Mouse (Mus musculus) skeletal muscle tissue, adult 2 months (tissue): ENCODE measurements around the gene Trp53tg5.

Source experiments
- DNase-seq: peaks from one replicate; pipeline ENCODE4 v3.0.0-alpha.2; 2012; ENCODE audit warnings: low read depth, low spot score

Gene Trp53tg5

GRCm38 (mm10) chr2:164496847-164497690, 23.5 kb upstream of the Trp53tg5 start, which contains the start of gene Pigt:
TSS of gene Pigt (plus strand) at chr2:164497520.
- DNase-seq = peak; percentile 80

GRCm38 (mm10) chr2:164496331-164496730, 22.8 kb upstream of the Trp53tg5 start:
- DNase-seq = no peak

- DNase-seq = no peak
These were observed 20.6 kb upstream of the Trp53tg5 start for GRCm38 (mm10) chr2:164494126-164494525.

GRCm38 (mm10) chr2:164487812-164488211, 14.3 kb upstream of the Trp53tg5 start:
- DNase-seq = no peak

GRCm38 (mm10) chr2:164487115-164487527, 13.6 kb upstream of the Trp53tg5 start:
- DNase-seq = no peak

- peak; percentile 54 for DNase-seq
These were observed 13.0 kb upstream of the Trp53tg5 start for GRCm38 (mm10) chr2:164486258-164487114.

GRCm38 (mm10) chr2:164485681-164486257, 12.2 kb upstream of the Trp53tg5 start, which contains the start of gene Dbndd2:
TSS of gene Dbndd2 (plus strand) at chr2:164486106.
- DNase-seq = no peak

GRCm38 (mm10) chr2:164470254-164470653, 3.3 kb downstream of the Trp53tg5 start:
- no peak for DNase-seq

DNA sequence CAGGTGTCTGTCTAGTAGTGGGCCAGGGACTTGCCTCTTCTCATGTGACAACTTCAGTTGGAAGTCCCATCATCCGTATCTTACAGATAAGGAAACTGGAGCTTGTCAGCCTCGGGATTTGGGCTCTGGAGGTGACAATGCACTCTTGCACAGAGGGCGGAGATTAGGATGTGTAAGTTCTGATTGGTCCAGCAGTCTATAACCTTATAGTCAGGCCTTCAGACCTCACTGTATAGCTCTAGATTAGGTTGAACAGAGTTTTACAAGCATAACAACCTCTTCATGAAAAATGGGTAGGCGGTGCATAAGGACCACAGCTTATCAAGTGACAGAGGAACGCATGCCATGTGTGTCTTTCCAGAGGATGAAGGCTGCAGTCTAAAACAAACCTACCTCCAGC, 6.7 kb downstream of the Trp53tg5 start:
- DNase-seq = no peak

- DNase-seq = no peak
These were observed 8.4 kb downstream of the Trp53tg5 start for GRCm38 (mm10) chr2:164465161-164465560.

DNA sequence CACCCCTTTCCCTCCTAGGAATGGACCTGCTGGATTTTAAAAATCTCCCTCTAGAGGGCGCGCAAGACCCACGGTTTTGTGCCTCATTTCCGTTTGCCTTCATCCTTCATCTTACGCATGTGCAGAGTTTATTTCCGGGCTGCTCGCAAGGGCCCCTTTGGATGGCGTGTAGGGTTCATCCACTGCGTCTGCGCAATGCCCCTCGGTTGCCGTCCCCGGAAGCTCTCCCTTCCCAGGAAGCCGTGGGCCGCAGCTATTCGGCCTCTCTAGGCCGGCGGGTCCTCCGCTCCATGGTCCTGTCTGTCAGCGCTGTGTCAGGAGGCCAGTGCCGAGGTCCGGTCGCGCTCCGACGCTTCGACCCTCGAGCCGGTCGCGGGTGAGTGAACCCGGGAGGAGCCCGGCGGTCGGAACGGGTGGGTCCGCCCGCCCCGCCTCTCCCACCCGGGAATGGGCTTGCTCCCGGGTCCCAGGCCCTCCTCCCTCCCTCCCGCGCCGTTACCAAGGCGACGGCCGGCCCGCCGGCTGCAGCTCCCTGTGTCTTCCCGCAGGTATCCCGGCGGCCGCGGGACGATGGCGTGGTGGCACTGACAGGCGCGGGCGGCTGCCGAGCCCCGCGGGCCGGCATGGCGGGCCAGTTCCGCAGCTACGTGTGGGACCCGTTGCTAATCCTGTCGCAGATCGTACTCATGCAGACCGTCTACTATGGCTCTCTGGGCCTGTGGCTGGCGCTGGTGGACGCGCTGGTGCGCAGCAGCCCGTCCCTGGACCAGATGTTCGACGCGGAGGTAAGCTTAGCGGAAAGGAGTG, 12.6 kb downstream of the Trp53tg5 start, which contains the start of gene Gm20458:
Gm20458 (plus strand) TSS at position 223 of the 807 bp plus-strand sequence.
- peak; percentile 98 for DNase-seq

DNA sequence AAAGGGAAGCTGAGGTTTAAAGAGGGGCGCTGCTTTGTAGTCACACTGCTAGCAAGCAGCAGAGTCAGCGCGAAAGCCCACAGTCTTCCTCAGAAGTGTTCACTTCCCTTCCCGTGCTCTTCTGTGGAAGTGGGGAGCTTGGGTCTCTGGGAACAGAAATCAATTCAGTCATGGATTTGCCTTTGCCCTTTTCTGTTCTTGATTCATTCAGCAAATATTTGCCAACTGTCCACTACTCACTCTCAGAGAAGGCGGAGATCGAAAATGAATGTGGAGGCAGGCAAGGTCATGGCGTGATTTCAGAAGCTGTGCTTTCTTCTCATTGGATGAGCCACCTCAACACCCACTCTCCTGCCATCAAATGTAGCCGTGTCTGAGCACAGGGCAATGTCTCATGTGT, 15.0 kb downstream of the Trp53tg5 start:
- no peak for DNase-seq

- DNase-seq = no peak
These were observed 15.6 kb downstream of the Trp53tg5 start for GRCm38 (mm10) chr2:164457942-164458341.

- DNase-seq = no peak
These were observed 16.6 kb downstream of the Trp53tg5 start, which contains the start of gene Sys1 for GRCm38 (mm10) chr2:164456864-164457300. TSS of gene Sys1 (plus strand) at chr2:164456964.

DNA sequence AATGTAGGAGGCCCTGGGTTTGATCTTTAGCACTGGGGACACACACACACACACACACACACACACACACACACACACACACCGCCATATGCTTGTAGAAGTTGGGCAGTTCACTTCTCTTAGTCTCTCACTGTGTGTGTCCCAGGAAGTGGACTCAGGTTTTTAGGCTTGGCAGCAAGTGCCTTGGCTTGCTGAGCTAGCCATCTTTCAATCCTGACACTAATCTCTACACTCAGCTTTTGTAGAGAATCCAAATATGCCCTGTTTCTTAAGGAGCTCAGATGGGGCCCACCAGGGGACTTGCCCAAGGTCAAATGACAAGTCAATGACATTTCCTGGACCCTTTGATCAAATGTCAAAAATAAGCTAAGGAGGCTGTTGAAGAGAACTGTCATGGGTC, 17.1 kb downstream of the Trp53tg5 start:
- no peak for DNase-seq

- DNase-seq = peak; percentile 79
These were observed 17.9 kb downstream of the Trp53tg5 start for GRCm38 (mm10) chr2:164455421-164456190.

DNA sequence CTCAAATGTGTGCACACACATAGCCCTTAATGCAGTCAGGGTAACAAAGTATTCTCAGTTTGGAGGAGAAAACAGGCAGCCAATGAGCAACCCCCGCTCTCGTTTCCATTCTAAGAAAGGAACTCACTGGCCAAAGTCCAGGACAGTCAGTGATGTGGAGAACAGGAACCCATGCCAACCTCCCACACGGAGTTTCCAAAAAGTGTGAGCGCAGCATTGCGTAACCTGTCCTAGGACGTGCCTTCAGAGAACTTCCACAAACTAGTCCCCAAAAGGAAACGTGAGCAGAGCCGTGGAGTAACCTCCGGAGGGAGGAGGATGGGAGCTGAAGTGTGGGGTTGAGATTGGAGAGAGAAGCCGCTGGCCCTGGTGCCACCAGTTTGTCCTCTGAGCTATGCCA, 18.7 kb downstream of the Trp53tg5 start:
- peak; percentile 87 for DNase-seq

GRCm38 (mm10) chr2:164453887-164454500, 19.5 kb downstream of the Trp53tg5 start:
- DNase-seq = no peak

DNA sequence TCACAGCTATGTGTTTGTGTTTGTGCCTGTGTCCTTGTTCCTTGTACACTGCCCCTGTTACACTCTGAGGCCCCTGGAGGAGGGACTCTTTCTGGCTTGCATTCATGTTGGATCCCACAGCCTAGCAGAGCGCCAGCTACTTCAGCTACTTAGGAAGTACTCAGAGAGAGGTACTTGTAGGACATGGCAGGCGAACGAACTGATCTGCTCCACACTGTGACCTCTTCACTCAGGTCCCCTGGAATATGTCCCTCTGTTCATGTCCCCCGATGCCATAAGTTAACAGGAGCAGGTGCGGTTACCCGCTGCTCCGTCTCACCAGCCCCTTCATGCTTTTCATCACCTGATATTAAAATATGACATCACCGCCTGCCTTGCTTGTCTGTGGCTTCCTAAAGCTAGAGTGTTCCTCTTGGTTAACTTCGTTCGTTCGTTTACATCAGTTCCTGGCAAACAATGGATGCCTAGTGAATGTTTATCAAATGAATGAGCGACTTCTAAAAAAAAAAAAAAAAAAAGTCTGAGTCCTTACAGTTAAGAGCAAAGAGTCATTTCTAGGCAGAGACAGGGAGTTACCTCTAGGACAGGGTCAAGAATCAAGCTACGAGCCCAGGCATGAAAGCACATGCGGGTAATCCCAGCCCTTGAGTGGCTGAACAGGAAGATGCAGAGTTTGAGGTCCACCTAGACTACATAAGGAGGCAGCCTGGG, 20.3 kb downstream of the Trp53tg5 start:
- DNase-seq = no peak
